22 mouse cellular contexts compared by ENCODE assay signal in genomic region chr4:138335648-138336047, GRCm38 (mm10). TPM values are rescaled to one million over a fixed set of nuclear protein-coding genes. Genes with fewer than 3 reads are reported as not detected.
A peak's percentile ranks its signal among the peaks of the same experiment; 100 is the strongest.
DNase-seq lines count a peak whose midpoint lies in the region; ATAC-seq and TF ChIP-seq lines count a peak whose summit lies in the region.
"Had no signal": no experiment of that assay in that cellular context is flagged by ENCODE, and none has a peak within 500 bp of the region (broad histone marks: within the 10 kb centered on the region; RNA-seq: fewer than 3 reads in every experiment).

No protein-coding gene starts in this region.

- no peak for TF ChIP-seq EP300 in liver, postnatal 0 days (IDR thresholded peaks at IDR 0.05; ENCODE audit: low read depth)
- TF ChIP-seq EP300 in MEL (IDR thresholded peaks at IDR 0.05; ENCODE audit: low read depth in 1 of 2, low read length in 2 of 2): no peak
- no peak for TF ChIP-seq EP300 in stomach, postnatal 0 days (optimal IDR thresholded peaks at IDR 0.05)

- H3K79me2 ChIP-seq in MEL (ENCODE audit: control insufficient read depth, insufficient read depth, low read length, poor library complexity): no peaks in the 10 kb centered on the region

- no peak for DNase-seq in kidney, postnatal 0 days (ENCODE audit: low spot score)
- no peak for DNase-seq in kidney, postnatal 14 days
- no peak for DNase-seq in liver, postnatal 0 days
- no peak for DNase-seq in liver
- DNase-seq in MEL (ENCODE audit: low read depth, low spot score): no peak
- no peak for DNase-seq in stomach, postnatal 0 days (ENCODE audit: low spot score)
- no peak for DNase-seq in adrenal gland, adult 2 months
- DNase-seq: adrenal gland, postnatal 25 days; cerebellum, adult 9-10 months; gastrocnemius, postnatal 14 days; kidney, adult 9 months; kidney, postnatal 4 days; liver, embryonic 13.5 days; lung, postnatal 14 days; thymus, postnatal 14 days had no signal

- no peak overlapping the region for H3K4me2 ChIP-seq in kidney, postnatal 0 days (ENCODE audit: low read length)
- no peak overlapping the region for H3K4me2 ChIP-seq in liver, postnatal 0 days (ENCODE audit: low read depth, low read length)
- H3K4me2 ChIP-seq in stomach, postnatal 0 days (replicated peaks; ENCODE audit: low read depth): no peak overlapping the region
- H3K4me2 ChIP-seq: heart, embryonic 13.5 days; hindbrain, embryonic 12.5 days; liver, embryonic 13.5 days; midbrain, embryonic 12.5 days had no signal

- no peak overlapping the region for H3K4me3 ChIP-seq in kidney, postnatal 0 days (replicated peaks; ENCODE audit: low read depth, low read length)
- no peak overlapping the region for H3K4me3 ChIP-seq in liver, postnatal 0 days (ENCODE audit: low read depth, low read length)
- H3K4me3 ChIP-seq in MEL (ENCODE audit: control insufficient read depth in 1 of 2, insufficient read depth in 1 of 2, low read depth in 2 of 2, low read length in 2 of 2): no peak overlapping the region
- H3K4me3 ChIP-seq in stomach, postnatal 0 days (ENCODE audit: low read depth, low read length): no peak overlapping the region
- H3K4me3 ChIP-seq: heart, embryonic 13.5 days; hindbrain, embryonic 12.5 days; limb, embryonic 10.5 days; liver, embryonic 13.5 days; midbrain, embryonic 12.5 days had no signal

- no peaks in the 10 kb centered on the region for H3K4me1 ChIP-seq in kidney, postnatal 0 days (replicated peaks; ENCODE audit: insufficient read depth, low read length)
- no peaks in the 10 kb centered on the region for H3K4me1 ChIP-seq in liver, postnatal 0 days (ENCODE audit: insufficient read depth)
- peaks cover 7 to 19% of the 10 kb centered on the region in 2 experiments; a peak in 3 of 4 replicates for H3K4me1 ChIP-seq in MEL (ENCODE audit: control insufficient read depth in 1 of 2, insufficient read depth in 2 of 2, low read length in 2 of 2)
- H3K4me1 ChIP-seq in stomach, postnatal 0 days (replicated peaks; ENCODE audit: control insufficient read depth, insufficient read depth): no peaks in the 10 kb centered on the region
- H3K4me1 ChIP-seq: hindbrain, embryonic 12.5 days; midbrain, embryonic 12.5 days had no signal

- no peak for TF ChIP-seq RAD21 in MEL (IDR thresholded peaks at IDR 0.05; ENCODE audit: low read depth, low read length)

- no peaks in the 10 kb centered on the region for H3K27me3 ChIP-seq in kidney, postnatal 0 days (ENCODE audit: insufficient read depth, low read length)
- no peaks in the 10 kb centered on the region for H3K27me3 ChIP-seq in liver, postnatal 0 days (ENCODE audit: insufficient read depth, low read length)
- no peaks in the 10 kb centered on the region; a peak in 1 of 4 replicates for H3K27me3 ChIP-seq in MEL (ENCODE audit: control insufficient read depth in 1 of 2, insufficient read depth in 2 of 2, low read length in 2 of 2)
- H3K27me3 ChIP-seq in stomach, postnatal 0 days (ENCODE audit: control insufficient read depth, insufficient read depth, low read length): no peaks in the 10 kb centered on the region

- no peak for ATAC-seq in kidney, postnatal 0 days (replicated peaks; ENCODE audit: low FRiP score, low read depth)
- ATAC-seq in liver, postnatal 0 days: no peak
- ATAC-seq in stomach, postnatal 0 days (ENCODE audit: low FRiP score, low TSS enrichment): no peak
- ATAC-seq: forebrain, embryonic 14.5 days had no signal

- 86% methylated on average over 6 of the region's 6 CpGs for WGBS in kidney, postnatal 0 days
- 82% methylated on average over 6 of the region's 6 CpGs for WGBS in liver, postnatal 0 days (ENCODE audit: insufficient replicate concordance)
- 85% methylated on average over 6 of the region's 6 CpGs for WGBS in stomach, postnatal 0 days

- TF ChIP-seq POLR2A in MEL (IDR thresholded peaks at IDR 0.05; ENCODE audit: control insufficient read depth in 1 of 2, insufficient read depth in 1 of 2, low read depth in 1 of 2, low read length in 2 of 2, poor library complexity in 1 of 2): no peak

- no peak overlapping the region for H3K27ac ChIP-seq in kidney, postnatal 0 days
- no peak overlapping the region for H3K27ac ChIP-seq in liver, postnatal 0 days (ENCODE audit: low read depth)
- H3K27ac ChIP-seq in MEL (ENCODE audit: control insufficient read depth, low read depth, low read length): no peak overlapping the region
- no peak overlapping the region for H3K27ac ChIP-seq in stomach, postnatal 0 days (replicated peaks)
- H3K27ac ChIP-seq: heart, embryonic 13.5 days; hindbrain, embryonic 12.5 days; limb, embryonic 10.5 days; liver, embryonic 13.5 days; midbrain, embryonic 12.5 days had no signal

- no peak overlapping the region for H3K9ac ChIP-seq in kidney, postnatal 0 days (ENCODE audit: low read depth, low read length)
- H3K9ac ChIP-seq in liver, postnatal 0 days (replicated peaks): no peak overlapping the region
- no peak overlapping the region for H3K9ac ChIP-seq in MEL (ENCODE audit: control insufficient read depth, low read depth, low read length, poor library complexity, severe bottlenecking)
- H3K9ac ChIP-seq in stomach, postnatal 0 days (ENCODE audit: low read length): no peak overlapping the region
- H3K9ac ChIP-seq: heart, embryonic 13.5 days; hindbrain, embryonic 12.5 days; liver, embryonic 13.5 days; midbrain, embryonic 12.5 days had no signal

- H3K36me3 ChIP-seq in kidney, postnatal 0 days (ENCODE audit: insufficient read depth, low read length): no peaks in the 10 kb centered on the region
- no peaks in the 10 kb centered on the region for H3K36me3 ChIP-seq in liver, postnatal 0 days (replicated peaks; ENCODE audit: insufficient read depth, low read length)
- peaks cover 0 to 7% of the 10 kb centered on the region in 2 experiments; a peak in 2 of 4 replicates for H3K36me3 ChIP-seq in MEL (ENCODE audit: control insufficient read depth in 1 of 2, insufficient read depth in 2 of 2, low read length in 2 of 2)
- H3K36me3 ChIP-seq in stomach, postnatal 0 days (ENCODE audit: control insufficient read depth, insufficient read depth, low read length): no peaks in the 10 kb centered on the region
- H3K36me3 ChIP-seq: heart, embryonic 13.5 days; hindbrain, embryonic 12.5 days; limb, embryonic 10.5 days; liver, embryonic 13.5 days; midbrain, embryonic 12.5 days had no signal

- H3K9me3 ChIP-seq in kidney, postnatal 0 days (replicated peaks; ENCODE audit: low read length): no peaks in the 10 kb centered on the region
- H3K9me3 ChIP-seq in liver, postnatal 0 days (ENCODE audit: low read length): no peaks in the 10 kb centered on the region
- H3K9me3 ChIP-seq in MEL (replicated peaks; ENCODE audit: insufficient read depth, low read length): no peaks in the 10 kb centered on the region
- no peaks in the 10 kb centered on the region for H3K9me3 ChIP-seq in stomach, postnatal 0 days (ENCODE audit: control insufficient read depth, low read length)
- H3K9me3 ChIP-seq: heart, embryonic 13.5 days; hindbrain, embryonic 12.5 days; limb, embryonic 10.5 days; liver, embryonic 13.5 days; midbrain, embryonic 12.5 days had no signal

- peak; percentile 46 for TF ChIP-seq CTCF in kidney, postnatal 0 days (IDR thresholded peaks at IDR 0.05; ENCODE audit: low read depth)
- peak; percentile 52 for TF ChIP-seq CTCF in liver, postnatal 0 days (IDR thresholded peaks at IDR 0.05; ENCODE audit: low read depth)
- peak in 2 of 3 experiments; percentile 16 to 22; a peak in 3 of 6 replicates for TF ChIP-seq CTCF in MEL (IDR thresholded peaks at IDR 0.05 in 2 of 3, conservative IDR thresholded peaks at IDR 0.05 in 1 of 3; ENCODE audit: control insufficient read depth in 1 of 3, insufficient read depth in 1 of 3, low read depth in 2 of 3, low read length in 3 of 3, poor library complexity in 1 of 3, severe bottlenecking in 1 of 3)
- TF ChIP-seq CTCF in stomach, postnatal 0 days (IDR thresholded peaks at IDR 0.05; ENCODE audit: low read depth): peak; percentile 55

TF ChIP-seq in MEL, 35 proteins besides CTCF, POLR2A, EP300 and RAD21 (continues in another document):
- TF ChIP-seq SIN3A (IDR thresholded peaks at IDR 0.05; ENCODE audit: low read length): no peak
- TF ChIP-seq E2F4 (IDR thresholded peaks at IDR 0.05; ENCODE audit: borderline replicate concordance, low read depth, low read length): no peak
- no peak for TF ChIP-seq ZKSCAN1 (IDR thresholded peaks at IDR 0.05; ENCODE audit: low read depth, low read length)
- TF ChIP-seq MAFK (IDR thresholded peaks at IDR 0.05; ENCODE audit: borderline replicate concordance, low read depth, low read length): no peak
- TF ChIP-seq MAX (IDR thresholded peaks at IDR 0.05; ENCODE audit: low read length): no peak
- no peak for TF ChIP-seq TAL1 (IDR thresholded peaks at IDR 0.05; ENCODE audit: low read length)

RNA-seq across cellular contexts. Expression of gene Pink1, which starts 9.5 kb away (rescaled TPM):
- polyA plus RNA-seq in kidney, postnatal 0 days (2015; fragmentation: Nextera tagmentation; extraction: Ambion mirVana): 96.1 and 139 TPM in 2 replicates
- polyA plus RNA-seq in liver, postnatal 0 days (2015; fragmentation: Nextera tagmentation; extraction: Ambion mirVana): 52.5 and 69.5 TPM in 2 replicates
- 14.0 and 21.2 TPM in 2 replicates for total RNA-seq in MEL (2012; rRNA removed)
- 10 to 100 TPM in 1 of 2 experiments, not detected in 1; 22.1 TPM for polyA plus RNA-seq in MEL (2012; ENCODE audit: insufficient read depth in 1 of 2, insufficient read length in 2 of 2, low read depth in 1 of 2, low replicate concordance in 2 of 2, missing spikeins in 1 of 2)
- polyA plus RNA-seq in stomach, postnatal 0 days (2015; fragmentation: Nextera tagmentation; extraction: Ambion mirVana): 62.1 and 77.1 TPM in 2 replicates
- 100 to 1,000 TPM; 145 to 180 TPM for total RNA-seq in adrenal gland, adult 2 months (2021)
- 371 and 378 TPM in 2 replicates for polyA plus RNA-seq in adrenal gland, adult 2 months (2012; rRNA removed)

RNA-seq across cellular contexts. Expression of gene Ddost, which starts 31.1 kb away (rescaled TPM):
- polyA plus RNA-seq in kidney, postnatal 0 days (2015; fragmentation: Nextera tagmentation; extraction: Ambion mirVana): 289 and 325 TPM in 2 replicates
- polyA plus RNA-seq in liver, postnatal 0 days (2015; fragmentation: Nextera tagmentation; extraction: Ambion mirVana): 102 and 111 TPM in 2 replicates
- total RNA-seq in MEL (2012; rRNA removed): 251 and 283 TPM in 2 replicates
- 100 to 1,000 TPM in 1 of 2 experiments, 10 to 100 TPM in 1; 68.9 to 402 TPM for polyA plus RNA-seq in MEL (2012; ENCODE audit: insufficient read depth in 1 of 2, insufficient read length in 2 of 2, low read depth in 1 of 2, low replicate concordance in 2 of 2, missing spikeins in 1 of 2)
- 253 and 258 TPM in 2 replicates for polyA plus RNA-seq in stomach, postnatal 0 days (2015; fragmentation: Nextera tagmentation; extraction: Ambion mirVana)
- 100 to 1,000 TPM; 116 to 131 TPM for total RNA-seq in adrenal gland, adult 2 months (2021)
- polyA plus RNA-seq in adrenal gland, adult 2 months (2012; rRNA removed): 320 and 326 TPM in 2 replicates

RNA-seq across cellular contexts. Expression of gene Cda, which starts 32.1 kb away (rescaled TPM):
- 48.1 and 49.5 TPM in 2 replicates for polyA plus RNA-seq in kidney, postnatal 0 days (2015; fragmentation: Nextera tagmentation; extraction: Ambion mirVana)
- polyA plus RNA-seq in liver, postnatal 0 days (2015; fragmentation: Nextera tagmentation; extraction: Ambion mirVana): 17.7 and 24.2 TPM in 2 replicates
- 10.7 and 12.4 TPM in 2 replicates for total RNA-seq in MEL (2012; rRNA removed)
- 10 to 100 TPM in 1 of 2 experiments, not detected in 1; 26.1 TPM for polyA plus RNA-seq in MEL (2012; ENCODE audit: insufficient read depth in 1 of 2, insufficient read length in 2 of 2, low read depth in 1 of 2, low replicate concordance in 2 of 2, missing spikeins in 1 of 2)
- 12.5 and 15.2 TPM in 2 replicates for polyA plus RNA-seq in stomach, postnatal 0 days (2015; fragmentation: Nextera tagmentation; extraction: Ambion mirVana)
- total RNA-seq in adrenal gland, adult 2 months (2021): 10 to 100 TPM; 11.2 to 15.5 TPM
- 26.4 and 31.5 TPM in 2 replicates for polyA plus RNA-seq in adrenal gland, adult 2 months (2012; rRNA removed)
- total RNA-seq: monocyte, adult 5-6 weeks; neutrophil, adult 5-6 weeks had no signal
